Mouse (Mus musculus): Measurements from ENCODE around the gene Car6. TPM values are rescaled to one million over a fixed set of nuclear protein-coding genes. Genes with fewer than 3 reads are reported as not detected.

The Car6 gene
- polyA plus RNA-seq, 1 experiment, result 52.7 TPM

DNA sequence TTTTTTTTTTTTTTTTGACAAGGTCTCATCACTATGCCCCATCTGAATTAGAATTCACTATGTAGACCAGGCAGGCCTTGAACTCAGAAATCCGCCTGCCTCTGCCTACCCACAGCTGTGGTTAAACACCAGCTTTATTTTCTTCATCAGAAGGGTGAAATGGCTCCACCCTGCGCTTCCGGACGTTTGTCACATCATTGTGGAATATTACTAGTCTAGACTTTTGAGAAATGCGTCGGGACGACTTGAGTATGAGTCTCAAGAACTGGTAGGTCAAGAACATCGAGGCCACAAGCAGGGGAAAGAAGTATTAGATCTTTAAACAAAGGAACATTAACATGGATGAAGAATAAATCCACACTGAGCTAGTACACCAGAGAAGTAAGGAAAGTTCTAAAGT is 34.9 kb upstream of the Car6 start:
- Histone ChIP-seq H3K4me2 (ENCODE audit: low read depth) (peak overlapping the region; percentile 77), H3K27me3 (ENCODE audit: control insufficient read depth, insufficient read depth, insufficient read length) (no peaks in the 10 kb centered on the region), H3K4me3 (peak overlapping the region; percentile 99), H3K36me3 (ENCODE audit: control insufficient read depth, insufficient read depth) (peaks cover 19% of the 10 kb centered on the region), H3ac (ENCODE audit: control insufficient read depth, insufficient read length) (peak overlapping the region; percentile 48), H3K79me2 (ENCODE audit: control insufficient read depth, insufficient read depth) (peaks cover 41% of the 10 kb centered on the region)
- TF ChIP-seq TCF3 (IDR thresholded peaks at IDR 0.05; ENCODE audit: insufficient read length, low read depth), result no peak
- TF ChIP-seq USF1 (IDR thresholded peaks at IDR 0.05; ENCODE audit: low read depth), result no peak
- TF ChIP-seq MYOG (IDR thresholded peaks at IDR 0.05; ENCODE audit: control insufficient read depth in 1 of 3, insufficient read depth in 1 of 3, insufficient read length in 2 of 3, low read depth in 2 of 3), result no peak
- TF ChIP-seq REST (IDR thresholded peaks at IDR 0.05; ENCODE audit: insufficient read depth, insufficient read length), result no peak
- no peak for TF ChIP-seq CEBPB (IDR thresholded peaks at IDR 0.05; ENCODE audit: insufficient read depth, poor library complexity, severe bottlenecking)
- TF ChIP-seq SRF (IDR thresholded peaks at IDR 0.05; ENCODE audit: control insufficient read depth, insufficient read length, low read depth), result no peak
- TF ChIP-seq POLR2A (IDR thresholded peaks at IDR 0.05; ENCODE audit: insufficient read length, low read depth), result no peak
- TF ChIP-seq POLR2AphosphoS2 (IDR thresholded peaks at IDR 0.05; ENCODE audit: insufficient read length, low read depth), result no peak
- no peak for TF ChIP-seq MAX (IDR thresholded peaks at IDR 0.05; ENCODE audit: low read depth)
- no peak for TF ChIP-seq MYOD1 (IDR thresholded peaks at IDR 0.05; ENCODE audit: control insufficient read depth in 1 of 3, insufficient read length in 2 of 3, low read depth in 2 of 3)

- Histone ChIP-seq H3ac (ENCODE audit: control insufficient read depth, insufficient read length) (no peak overlapping the region), H3K36me3 (ENCODE audit: control insufficient read depth, insufficient read depth) (peaks cover 16% of the 10 kb centered on the region), H3K4me2 (ENCODE audit: low read depth) (peak overlapping the region; percentile 77), H3K27me3 (ENCODE audit: control insufficient read depth, insufficient read depth, insufficient read length) (no peaks in the 10 kb centered on the region), H3K4me3 (peak overlapping the region; percentile 99), H3K79me2 (ENCODE audit: control insufficient read depth, insufficient read depth) (peaks cover 36% of the 10 kb centered on the region)
- no peak for TF ChIP-seq CEBPB (IDR thresholded peaks at IDR 0.05; ENCODE audit: insufficient read depth, poor library complexity, severe bottlenecking)
- TF ChIP-seq USF1 (IDR thresholded peaks at IDR 0.05; ENCODE audit: low read depth), result no peak
- TF ChIP-seq MAX (IDR thresholded peaks at IDR 0.05; ENCODE audit: low read depth), result no peak
- TF ChIP-seq POLR2A (IDR thresholded peaks at IDR 0.05; ENCODE audit: insufficient read length, low read depth), result no peak
- TF ChIP-seq TCF12 (IDR thresholded peaks at IDR 0.05; ENCODE audit: insufficient read depth, poor library complexity, severe bottlenecking), result no peak
- no peak for TF ChIP-seq TCF3 (IDR thresholded peaks at IDR 0.05; ENCODE audit: insufficient read length, low read depth)
- no peak for TF ChIP-seq MYOG (IDR thresholded peaks at IDR 0.05; ENCODE audit: control insufficient read depth in 1 of 3, insufficient read depth in 1 of 3, insufficient read length in 2 of 3, low read depth in 2 of 3)
- TF ChIP-seq SRF (IDR thresholded peaks at IDR 0.05; ENCODE audit: control insufficient read depth, insufficient read length, low read depth), result no peak
- no peak for TF ChIP-seq POLR2AphosphoS2 (IDR thresholded peaks at IDR 0.05; ENCODE audit: insufficient read length, low read depth)
These were observed 34.5 kb upstream of the Car6 start for GRCm38 (mm10) chr4:150235585-150235984.

- Histone ChIP-seq H3K36me3 (ENCODE audit: control insufficient read depth, insufficient read depth) (peaks cover 16% of the 10 kb centered on the region), H3K27me3 (ENCODE audit: control insufficient read depth, insufficient read depth, insufficient read length) (no peaks in the 10 kb centered on the region), H3K79me2 (ENCODE audit: control insufficient read depth, insufficient read depth) (peaks cover 28% of the 10 kb centered on the region), H3K4me2 (ENCODE audit: low read depth) (peak overlapping the region; percentile 77), H3ac (ENCODE audit: control insufficient read depth, insufficient read length) (no peak overlapping the region), H3K4me3 (no peak overlapping the region)
- TF ChIP-seq TCF12 (IDR thresholded peaks at IDR 0.05; ENCODE audit: insufficient read depth, poor library complexity, severe bottlenecking), result peak; percentile 77
- peak; percentile 88 to 94 (median 92) for TF ChIP-seq MYOD1 (IDR thresholded peaks at IDR 0.05; ENCODE audit: control insufficient read depth in 1 of 3, insufficient read length in 2 of 3, low read depth in 2 of 3)
- no peak for TF ChIP-seq USF1 (IDR thresholded peaks at IDR 0.05; ENCODE audit: low read depth)
- no peak for TF ChIP-seq POLR2AphosphoS2 (IDR thresholded peaks at IDR 0.05; ENCODE audit: insufficient read length, low read depth)
- peak in 2 of 3 experiments; percentile 89 to 96 for TF ChIP-seq MYOG (IDR thresholded peaks at IDR 0.05; ENCODE audit: control insufficient read depth in 1 of 3, insufficient read depth in 1 of 3, insufficient read length in 2 of 3, low read depth in 2 of 3)
- TF ChIP-seq TCF3 (IDR thresholded peaks at IDR 0.05; ENCODE audit: insufficient read length, low read depth), result peak; percentile 58
These were observed 33.6 kb upstream of the Car6 start for GRCm38 (mm10) chr4:150234599-150235327.

DNA sequence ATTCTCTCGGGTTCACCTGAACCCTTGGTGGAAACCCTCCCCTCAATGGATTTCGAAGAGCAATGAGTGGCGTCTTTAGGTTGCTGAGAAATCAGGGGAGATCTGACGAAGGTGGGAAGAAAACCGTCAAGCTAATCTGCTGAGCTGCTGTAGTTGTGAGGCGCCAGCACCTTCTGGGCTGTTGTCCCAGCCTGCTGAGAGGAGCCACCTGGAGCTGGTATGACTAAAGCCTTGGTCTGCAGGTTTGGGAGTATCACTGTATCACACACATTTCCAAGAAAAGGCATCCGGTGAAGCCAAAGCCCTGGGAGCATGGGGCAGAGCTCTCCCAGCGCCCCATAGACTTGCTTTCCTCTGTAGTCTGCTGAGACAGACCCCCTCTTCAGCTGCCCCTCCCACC is 30.7 kb upstream of the Car6 start:
- Histone ChIP-seq H3K36me3 (ENCODE audit: control insufficient read depth, insufficient read depth) (no peaks in the 10 kb centered on the region), H3K4me2 (ENCODE audit: low read depth) (no peak overlapping the region), H3K4me3 (no peak overlapping the region), H3K79me2 (ENCODE audit: control insufficient read depth, insufficient read depth) (no peaks in the 10 kb centered on the region), H3K27me3 (ENCODE audit: control insufficient read depth, insufficient read depth, insufficient read length) (no peaks in the 10 kb centered on the region), H3ac (ENCODE audit: control insufficient read depth, insufficient read length) (no peak overlapping the region)
- TF ChIP-seq REST (IDR thresholded peaks at IDR 0.05; ENCODE audit: insufficient read depth, insufficient read length) (no peak), E2F4 (IDR thresholded peaks at IDR 0.05; ENCODE audit: insufficient read depth) (no peak), SRF (IDR thresholded peaks at IDR 0.05; ENCODE audit: control insufficient read depth, insufficient read length, low read depth) (no peak), POLR2AphosphoS2 (IDR thresholded peaks at IDR 0.05; ENCODE audit: insufficient read length, low read depth) (no peak), USF1 (IDR thresholded peaks at IDR 0.05; ENCODE audit: low read depth) (no peak), TCF3 (IDR thresholded peaks at IDR 0.05; ENCODE audit: insufficient read length, low read depth) (no peak), TCF12 (IDR thresholded peaks at IDR 0.05; ENCODE audit: insufficient read depth, poor library complexity, severe bottlenecking) (no peak), MAX (IDR thresholded peaks at IDR 0.05; ENCODE audit: low read depth) (no peak), MYOG (IDR thresholded peaks at IDR 0.05; ENCODE audit: control insufficient read depth in 1 of 3, insufficient read depth in 1 of 3, insufficient read length in 2 of 3, low read depth in 2 of 3) (no peak), MYOD1 (IDR thresholded peaks at IDR 0.05; ENCODE audit: control insufficient read depth in 1 of 3, insufficient read length in 2 of 3, low read depth in 2 of 3) (no peak), POLR2A (IDR thresholded peaks at IDR 0.05; ENCODE audit: insufficient read length, low read depth) (no peak), CEBPB (IDR thresholded peaks at IDR 0.05; ENCODE audit: insufficient read depth, poor library complexity, severe bottlenecking) (no peak)
